Mouse (Mus musculus): Measurements from ENCODE around the gene Adcy3. TPM values are rescaled to one million over a fixed set of nuclear protein-coding genes. Genes with fewer than 3 reads are reported as not detected.
A peak's percentile ranks its signal among the peaks of the same experiment; 100 is the strongest.

Gene Adcy3
- polyA plus RNA-seq, 1 experiment from 2014 or later: 2.2 TPM

DNA sequence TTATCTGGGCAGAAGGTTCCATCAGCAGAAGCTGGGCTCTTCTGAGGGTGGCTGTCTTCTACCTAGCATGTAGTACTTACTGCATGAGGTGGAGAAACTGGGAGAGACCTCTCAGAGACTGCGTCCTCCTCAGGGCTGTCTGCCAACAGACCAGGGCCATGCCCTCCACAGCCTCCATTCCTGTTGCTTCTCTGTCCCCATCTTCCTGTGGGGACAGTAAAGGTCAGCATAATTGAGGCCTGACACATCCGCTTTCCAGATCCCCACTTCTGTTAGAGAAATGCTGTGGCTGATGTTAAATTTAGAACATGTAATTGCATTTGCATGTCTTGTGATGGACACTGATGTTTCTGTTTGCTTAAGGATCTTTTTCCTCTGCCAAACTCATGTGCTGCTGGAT is 18.0 kb downstream of the Adcy3 start:
- Histone ChIP-seq H3K36me3 (ENCODE audit: control insufficient read depth, insufficient read depth, low read length) (no peaks in the 10 kb centered on the region), H3K27me3 (ENCODE audit: control insufficient read depth, insufficient read depth, low read length) (no peaks in the 10 kb centered on the region), H3K4me1 (ENCODE audit: control insufficient read depth, insufficient read depth, low read length) (no peaks in the 10 kb centered on the region), H3K9me3 (ENCODE audit: control insufficient read depth, low read length) (no peaks in the 10 kb centered on the region), H3K27ac (ENCODE audit: low read depth, low read length) (no peak overlapping the region), H3K4me2 (no peak overlapping the region), H3K4me3 (ENCODE audit: low read depth, low read length) (no peak overlapping the region), H3K9ac (ENCODE audit: low read length) (no peak overlapping the region)
- peak; percentile 54 for DNase-seq (ENCODE audit: low spot score, missing footprints)
- 92% methylated on average over 2 of the region's 2 CpGs for WGBS
- ATAC-seq (ENCODE audit: low FRiP score): no peak

GRCm38 (mm10) chr12:4151969-4152368 is 19.1 kb downstream of the Adcy3 start:
- Histone ChIP-seq H3K27me3 (ENCODE audit: control insufficient read depth, insufficient read depth, low read length) (no peaks in the 10 kb centered on the region), H3K36me3 (ENCODE audit: control insufficient read depth, insufficient read depth, low read length) (no peaks in the 10 kb centered on the region), H3K4me1 (ENCODE audit: control insufficient read depth, insufficient read depth, low read length) (no peaks in the 10 kb centered on the region), H3K9me3 (ENCODE audit: control insufficient read depth, low read length) (no peaks in the 10 kb centered on the region), H3K9ac (ENCODE audit: low read length) (no peak overlapping the region), H3K4me3 (ENCODE audit: low read depth, low read length) (no peak overlapping the region), H3K4me2 (no peak overlapping the region), H3K27ac (ENCODE audit: low read depth, low read length) (no peak overlapping the region)
- DNase-seq (ENCODE audit: low spot score, missing footprints): peak; percentile 39
- ATAC-seq (ENCODE audit: low FRiP score): no peak
- 93% methylated on average over 3 of the region's 3 CpGs for WGBS

GRCm38 (mm10) chr12:4157466-4157865 is 24.6 kb downstream of the Adcy3 start:
- Histone ChIP-seq H3K9me3 (ENCODE audit: control insufficient read depth, low read length) (no peaks in the 10 kb centered on the region), H3K36me3 (ENCODE audit: control insufficient read depth, insufficient read depth, low read length) (no peaks in the 10 kb centered on the region), H3K4me1 (ENCODE audit: control insufficient read depth, insufficient read depth, low read length) (no peaks in the 10 kb centered on the region), H3K9ac (ENCODE audit: low read length) (no peak overlapping the region), H3K4me2 (no peak overlapping the region), H3K27me3 (ENCODE audit: control insufficient read depth, insufficient read depth, low read length) (no peaks in the 10 kb centered on the region), H3K27ac (ENCODE audit: low read depth, low read length) (no peak overlapping the region), H3K4me3 (ENCODE audit: low read depth, low read length) (no peak overlapping the region)
- peak; percentile 17 for DNase-seq (ENCODE audit: low spot score, missing footprints)
- 86% methylated on average over 2 of the region's 2 CpGs for WGBS
- no peak for ATAC-seq (ENCODE audit: low FRiP score)

DNA sequence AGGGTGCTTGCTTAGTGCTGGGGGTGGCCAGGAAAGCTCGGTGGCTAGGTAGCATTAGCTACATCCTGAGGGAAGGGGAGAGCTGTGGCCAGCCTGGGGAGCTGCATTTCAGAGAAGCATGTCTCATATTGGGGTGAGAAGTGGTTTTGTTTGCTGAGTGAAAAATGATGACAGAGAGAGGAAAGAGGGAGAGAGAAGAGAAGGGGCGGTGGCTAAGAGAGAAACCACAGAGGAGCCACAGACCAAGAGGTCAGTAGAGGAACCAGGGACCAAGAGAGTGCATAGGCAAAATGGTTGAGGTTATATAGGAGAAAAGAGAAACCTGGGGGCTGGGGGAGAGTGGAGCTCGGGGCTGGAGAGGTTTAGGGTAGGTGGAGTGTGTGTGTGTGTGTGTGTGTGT is 25.3 kb downstream of the Adcy3 start:
- Histone ChIP-seq H3K27me3 (ENCODE audit: control insufficient read depth, insufficient read depth, low read length) (no peaks in the 10 kb centered on the region), H3K9me3 (ENCODE audit: control insufficient read depth, low read length) (no peaks in the 10 kb centered on the region), H3K4me2 (no peak overlapping the region), H3K4me1 (ENCODE audit: control insufficient read depth, insufficient read depth, low read length) (no peaks in the 10 kb centered on the region), H3K36me3 (ENCODE audit: control insufficient read depth, insufficient read depth, low read length) (no peaks in the 10 kb centered on the region), H3K9ac (ENCODE audit: low read length) (no peak overlapping the region), H3K4me3 (ENCODE audit: low read depth, low read length) (no peak overlapping the region), H3K27ac (ENCODE audit: low read depth, low read length) (no peak overlapping the region)
- WGBS: 83% methylated on average over 3 of the region's 3 CpGs
- no peak for ATAC-seq (ENCODE audit: low FRiP score)
- no peak for DNase-seq (ENCODE audit: low spot score, missing footprints)

DNA sequence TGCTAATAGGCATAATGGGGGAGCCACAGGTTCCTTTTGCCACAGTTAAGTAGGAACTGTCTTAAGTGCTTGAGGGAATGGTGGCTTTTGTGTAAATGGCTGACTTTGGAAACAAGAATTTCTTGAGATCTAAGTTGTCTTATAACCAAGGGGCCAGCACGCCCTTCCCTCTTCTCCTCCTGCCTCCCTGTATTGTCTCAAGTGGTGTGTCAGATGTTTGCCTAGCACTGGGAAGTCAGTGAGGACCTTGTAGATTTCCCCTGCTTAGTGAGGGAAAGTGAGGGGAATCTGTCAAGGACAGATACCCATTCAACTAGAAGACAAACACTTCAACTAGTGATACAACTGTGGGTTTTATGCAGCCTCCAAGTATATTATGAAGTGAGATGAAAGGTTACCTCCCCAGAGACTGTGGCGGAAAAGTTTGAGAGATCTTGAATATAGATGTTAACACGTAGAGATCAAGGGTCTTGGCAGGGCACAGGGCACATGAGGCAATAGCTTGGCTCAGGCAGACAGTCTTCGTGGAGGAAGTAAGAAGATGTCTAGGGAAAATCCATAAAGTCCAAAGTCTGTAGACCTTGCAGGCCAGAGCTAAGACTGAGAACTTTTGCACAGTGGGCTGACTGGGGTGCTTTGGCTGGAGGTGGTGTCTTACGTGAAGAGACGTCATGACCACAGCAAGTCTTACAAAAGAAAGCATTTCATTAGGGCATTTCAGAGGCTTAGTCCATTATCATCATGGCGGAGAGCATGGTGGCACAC is 26.1 kb downstream of the Adcy3 start:
- no peak overlapping the region for H3K4me2 ChIP-seq
- no peaks in the 10 kb centered on the region for H3K9me3 ChIP-seq (ENCODE audit: control insufficient read depth, low read length)
- no peak overlapping the region for H3K9ac ChIP-seq (ENCODE audit: low read length)
- no peak overlapping the region for H3K4me3 ChIP-seq (ENCODE audit: low read depth, low read length)
- H3K36me3 ChIP-seq (ENCODE audit: control insufficient read depth, insufficient read depth, low read length): no peaks in the 10 kb centered on the region
- 90% methylated on average over 7 of the region's 7 CpGs for WGBS
- no peak for ATAC-seq (ENCODE audit: low FRiP score)
- peak; percentile 62 for DNase-seq (ENCODE audit: low spot score, missing footprints)
- H3K27me3 ChIP-seq (ENCODE audit: control insufficient read depth, insufficient read depth, low read length): no peaks in the 10 kb centered on the region
- H3K4me1 ChIP-seq (ENCODE audit: control insufficient read depth, insufficient read depth, low read length): no peaks in the 10 kb centered on the region
- H3K27ac ChIP-seq (ENCODE audit: low read depth, low read length): no peak overlapping the region

- H3K9ac ChIP-seq (ENCODE audit: low read length): no peak overlapping the region
- H3K36me3 ChIP-seq (ENCODE audit: control insufficient read depth, insufficient read depth, low read length): no peaks in the 10 kb centered on the region
- no peak overlapping the region for H3K4me3 ChIP-seq (ENCODE audit: low read depth, low read length)
- no peaks in the 10 kb centered on the region for H3K9me3 ChIP-seq (ENCODE audit: control insufficient read depth, low read length)
- no peaks in the 10 kb centered on the region for H3K27me3 ChIP-seq (ENCODE audit: control insufficient read depth, insufficient read depth, low read length)
- ATAC-seq (ENCODE audit: low FRiP score): no peak
- WGBS: 71% methylated on average over 7 of the region's 7 CpGs
- no peak overlapping the region for H3K4me2 ChIP-seq
- DNase-seq (ENCODE audit: low spot score, missing footprints): no peak
- no peaks in the 10 kb centered on the region for H3K4me1 ChIP-seq (ENCODE audit: control insufficient read depth, insufficient read depth, low read length)
- H3K27ac ChIP-seq (ENCODE audit: low read depth, low read length): no peak overlapping the region
Measured at GRCm38 (mm10) chr12:4160322-4160721, 27.4 kb downstream of the Adcy3 start.

- Histone ChIP-seq H3K27ac (ENCODE audit: low read depth, low read length) (no peak overlapping the region), H3K4me2 (no peak overlapping the region), H3K9ac (ENCODE audit: low read length) (no peak overlapping the region), H3K27me3 (ENCODE audit: control insufficient read depth, insufficient read depth, low read length) (no peaks in the 10 kb centered on the region), H3K9me3 (ENCODE audit: control insufficient read depth, low read length) (no peaks in the 10 kb centered on the region), H3K36me3 (ENCODE audit: control insufficient read depth, insufficient read depth, low read length) (no peaks in the 10 kb centered on the region), H3K4me1 (ENCODE audit: control insufficient read depth, insufficient read depth, low read length) (no peaks in the 10 kb centered on the region), H3K4me3 (ENCODE audit: low read depth, low read length) (no peak overlapping the region)
- ATAC-seq (ENCODE audit: low FRiP score) (no peak), DNase-seq (ENCODE audit: low spot score, missing footprints) (no peak)
- 32% methylated on average over 2 of the region's 2 CpGs for WGBS
Measured at GRCm38 (mm10) chr12:4162886-4163285, 30.0 kb downstream of the Adcy3 start.

GRCm38 (mm10) chr12:4166970-4167369 is 34.1 kb downstream of the Adcy3 start:
- DNase-seq (ENCODE audit: low spot score, missing footprints) (no peak), ATAC-seq (ENCODE audit: low FRiP score) (no peak)
- WGBS: 71% methylated on average over 3 of the region's 3 CpGs
- Histone ChIP-seq H3K4me1 (ENCODE audit: control insufficient read depth, insufficient read depth, low read length) (no peaks in the 10 kb centered on the region), H3K36me3 (ENCODE audit: control insufficient read depth, insufficient read depth, low read length) (no peaks in the 10 kb centered on the region), H3K4me2 (no peak overlapping the region), H3K27ac (ENCODE audit: low read depth, low read length) (no peak overlapping the region), H3K9me3 (ENCODE audit: control insufficient read depth, low read length) (no peaks in the 10 kb centered on the region), H3K27me3 (ENCODE audit: control insufficient read depth, insufficient read depth, low read length) (no peaks in the 10 kb centered on the region), H3K9ac (ENCODE audit: low read length) (no peak overlapping the region), H3K4me3 (ENCODE audit: low read depth, low read length) (no peak overlapping the region)

DNA sequence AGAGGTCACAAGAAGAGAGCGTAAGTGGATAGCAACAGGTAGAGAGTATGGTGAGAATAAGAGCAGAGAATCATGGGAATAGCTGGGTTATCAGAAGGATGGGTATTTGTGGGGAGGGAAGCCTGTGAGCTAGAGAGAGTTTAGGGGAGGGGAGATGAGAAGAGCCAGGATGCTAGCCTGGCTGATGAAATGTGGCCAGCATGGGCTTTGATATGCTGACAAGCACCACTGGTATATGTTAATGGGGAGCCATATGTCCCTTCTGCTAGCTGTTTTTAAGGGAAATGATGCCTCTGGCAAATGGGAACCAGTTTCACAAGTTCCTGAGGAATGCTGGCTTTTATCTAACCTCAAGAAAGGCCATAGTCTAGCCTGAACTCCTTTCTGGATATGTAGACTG is 36.2 kb downstream of the Adcy3 start:
- H3K9me3 ChIP-seq (ENCODE audit: control insufficient read depth, low read length): no peaks in the 10 kb centered on the region
- ATAC-seq (ENCODE audit: low FRiP score): no peak
- no peak for DNase-seq (ENCODE audit: low spot score, missing footprints)

More for the DNA sequence above, 36.2 kb downstream of the Adcy3 start:
- no peak overlapping the region for H3K4me2 ChIP-seq
- no peaks in the 10 kb centered on the region for H3K27me3 ChIP-seq (ENCODE audit: control insufficient read depth, insufficient read depth, low read length)
- no peak overlapping the region for H3K9ac ChIP-seq (ENCODE audit: low read length)
- H3K36me3 ChIP-seq (ENCODE audit: control insufficient read depth, insufficient read depth, low read length): no peaks in the 10 kb centered on the region
- no peak overlapping the region for H3K4me3 ChIP-seq (ENCODE audit: low read depth, low read length)
- no peak overlapping the region for H3K27ac ChIP-seq (ENCODE audit: low read depth, low read length)
- WGBS: 100% methylated on average over 1 of the region's 1 CpGs
- no peaks in the 10 kb centered on the region for H3K4me1 ChIP-seq (ENCODE audit: control insufficient read depth, insufficient read depth, low read length)
